Mouse (Mus musculus) midbrain, postnatal 0 days (tissue): ENCODE results near the gene H1f0. TPM values are rescaled to one million over a fixed set of nuclear protein-coding genes. Genes with fewer than 3 reads are reported as not detected.

Experiments
- ATAC-seq: fragments of 200-750 bp; cut with Nextera tagmentation; 2 replicates; pipeline ENCODE4 v1.8.0; 2017; ENCODE audit warnings: moderate number of reproducible peaks, mild to moderate bottlenecking, moderate TSS enrichment, moderate library complexity; ENCODE audit not compliant: low FRiP score
- DNase-seq: peaks from one replicate; pipeline ENCODE4 v3.0.0-alpha.2; 2015; ENCODE audit warnings: low spot score
- H3K27ac ChIP-seq: fragments of 300-500 bp; sonication (generic); 2 replicates; pipeline ENCODE4 v1.5.1; 2014; ENCODE audit warnings: low read depth, mild to moderate bottlenecking, low read length, mixed read lengths
- H3K27me3 ChIP-seq: fragments of 300-500 bp; sonication (generic); 2 replicates; pipeline ENCODE4 v1.6.1; 2014; ENCODE audit warnings: low read length, control low read depth, mixed read lengths; ENCODE audit not compliant: insufficient read depth
- H3K36me3 ChIP-seq: fragments of 300-500 bp; sonication (generic); 2 replicates; pipeline ENCODE4 v1.6.1; 2014; ENCODE audit warnings: low read length, control low read depth, mixed read lengths; ENCODE audit not compliant: insufficient read depth
- H3K4me1 ChIP-seq: fragments of 300-500 bp; sonication (generic); 2 replicates; pipeline ENCODE4 v1.6.1; 2014; ENCODE audit warnings: mild to moderate bottlenecking, control low read depth, antibody characterized with exemption, low read length, mixed read lengths; ENCODE audit not compliant: insufficient read depth
- H3K4me2 ChIP-seq: fragments of 300-500 bp; sonication (generic); 2 replicates; pipeline ENCODE4 v1.6.1; 2014; ENCODE audit warnings: low read depth, mild to moderate bottlenecking, low read length, mixed read lengths; ENCODE audit not compliant: poor library complexity, severe bottlenecking
- H3K4me3 ChIP-seq: fragments of 300-500 bp; sonication (generic); 2 replicates; pipeline ENCODE4 v1.5.1; 2014; ENCODE audit warnings: low read depth, mild to moderate bottlenecking, low read length, moderate library complexity
- H3K9ac ChIP-seq: fragments of 300-500 bp; sonication (generic); replicated peaks from 2 replicates; pipeline ENCODE4 v1.6.1; 2014; ENCODE audit warnings: mild to moderate bottlenecking, low read length, moderate library complexity, mixed read lengths; ENCODE audit not compliant: poor library complexity, severe bottlenecking
- H3K9me3 ChIP-seq: fragments of 300-500 bp; sonication (generic); 2 replicates; pipeline ENCODE4 v1.6.1; 2016; ENCODE audit warnings: low read length, control low read depth
- CTCF ChIP-seq: IDR thresholded peaks from 2 replicates; pipeline ENCODE4 v1.5.1; 2016; ENCODE audit warnings: antibody characterized with exemption, mild to moderate bottlenecking
- WGBS: fragments of 180-500 bp; shearing (Covaris S2); extraction: QIAGEN DNeasy Blood & Tissue Kit; methylation state at CpG from one replicate; pipeline ENCODE4 v1.1.7; 2014; 5-methylcytosine and 5-hydroxymethylcytosine counted together
- polyA plus RNA-seq: library from polyadenylated mRNA; unstranded; fragments of >200 nt; fragmentation: Nextera tagmentation; extraction: Ambion mirVana; gene quantifications from 2 replicates; pipeline ENCODE4 v1.2.1, GENCODE M21; 2015
- total RNA-seq: library from RNA; depleted of rRNA; stranded (reverse); fragments of >200 nt; gene quantifications from 2 replicates; pipeline ENCODE4 v1.2.3, GENCODE M21; 2014

The H1f0 gene
- total and polyA plus RNA-seq, 2 experiments from 2014 or later: 132 to 144 TPM

GRCm38 (mm10) chr15:79018191-79018590, 10.1 kb upstream of the H1f0 start:
- H3K36me3 ChIP-seq: no peaks in the 10 kb centered on the region
- WGBS: 47% methylated on average over 4 of the region's 4 CpGs
- H3K4me3 ChIP-seq: no peak overlapping the region
- no peak for ATAC-seq
- no peak overlapping the region for H3K27ac ChIP-seq
- TF ChIP-seq CTCF: no peak
- DNase-seq: no peak
- no peak overlapping the region for H3K4me2 ChIP-seq
- H3K9ac ChIP-seq: no peak overlapping the region
- no peaks in the 10 kb centered on the region for H3K9me3 ChIP-seq
- no peaks in the 10 kb centered on the region for H3K27me3 ChIP-seq
- no peaks in the 10 kb centered on the region for H3K4me1 ChIP-seq

GRCm38 (mm10) chr15:79018886-79019285, 9.4 kb upstream of the H1f0 start:
- Histone ChIP-seq H3K36me3 (no peaks in the 10 kb centered on the region), H3K27me3 (no peaks in the 10 kb centered on the region), H3K27ac (no peak overlapping the region), H3K9ac (no peak overlapping the region), H3K4me3 (no peak overlapping the region), H3K4me2 (no peak overlapping the region), H3K4me1 (no peaks in the 10 kb centered on the region), H3K9me3 (no peaks in the 10 kb centered on the region)
- TF ChIP-seq CTCF: peak; percentile 60
- no peak for ATAC-seq
- 60% methylated on average over 3 of the region's 3 CpGs for WGBS
- DNase-seq: peak; percentile 59

- 67% methylated on average over 10 of the region's 10 CpGs for WGBS
- TF ChIP-seq CTCF: no peak
- H3K9ac ChIP-seq: no peak overlapping the region
Measured at GRCm38 (mm10) chr15:79022671-79023230, 5.5 kb upstream of the H1f0 start.

GRCm38 (mm10) chr15:79023366-79023765, 4.9 kb upstream of the H1f0 start:
- no peak for TF ChIP-seq CTCF
- WGBS: 67% methylated on average over 1 of the region's 1 CpGs
- peaks cover 3% of the 10 kb centered on the region; the same call in 1 of the 2 replicates for H3K4me1 ChIP-seq
- no peak overlapping the region for H3K4me2 ChIP-seq
- ATAC-seq (no peak), DNase-seq (no peak)
- no peaks in the 10 kb centered on the region for H3K36me3 ChIP-seq
- no peaks in the 10 kb centered on the region for H3K27me3 ChIP-seq
- H3K9me3 ChIP-seq: no peaks in the 10 kb centered on the region
- no peak overlapping the region for H3K9ac ChIP-seq
- no peak overlapping the region for H3K27ac ChIP-seq
- H3K4me3 ChIP-seq: no peak overlapping the region

More at GRCm38 (mm10) chr15:79022671-79023230, 5.5 kb upstream of the H1f0 start:
- H3K4me1 ChIP-seq: peaks cover 3% of the 10 kb centered on the region; the same call in 1 of the 2 replicates
- DNase-seq (no peak), ATAC-seq (no peak)
- H3K4me3 ChIP-seq: no peak overlapping the region
- no peaks in the 10 kb centered on the region for H3K9me3 ChIP-seq
- no peak overlapping the region for H3K4me2 ChIP-seq
- no peaks in the 10 kb centered on the region for H3K36me3 ChIP-seq
- H3K27me3 ChIP-seq: no peaks in the 10 kb centered on the region
- H3K27ac ChIP-seq: no peak overlapping the region

DNA sequence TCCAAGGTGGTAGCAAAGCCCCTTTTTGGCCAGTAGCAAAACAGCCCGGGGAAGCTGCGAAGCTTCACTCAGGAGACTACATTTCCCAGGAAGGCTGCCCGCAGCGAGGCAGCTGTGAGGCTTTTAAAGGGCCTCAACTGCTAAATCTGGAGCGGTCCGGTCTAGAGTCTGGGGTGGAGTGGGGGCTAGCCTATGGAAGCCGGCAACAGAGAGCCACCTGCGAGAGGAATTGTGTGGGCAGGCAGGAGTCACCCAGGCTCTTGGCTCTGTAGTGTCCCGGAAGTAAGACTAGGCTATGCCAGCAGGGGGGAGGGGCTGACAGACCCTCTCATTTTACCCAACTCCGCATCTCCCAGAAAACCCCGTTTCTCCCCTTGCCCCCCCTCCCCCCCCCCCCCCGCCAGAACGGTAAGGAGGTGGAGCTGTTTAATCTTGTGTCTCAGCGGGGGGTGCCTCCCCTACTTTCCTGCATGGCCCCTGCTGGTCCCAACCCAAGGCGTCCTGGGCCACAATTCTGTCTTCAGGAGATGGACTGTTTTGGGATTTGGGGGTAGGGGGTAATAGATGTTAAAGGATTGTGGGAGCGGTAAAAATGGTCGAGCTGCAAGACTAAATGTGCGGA, 2.5 kb upstream of the H1f0 start:
- 0 out of 2 replicates have a peak overlapping the region, but pooled peaks have one; percentile 13 for H3K9ac ChIP-seq
- ATAC-seq: no peak

More for the DNA sequence above, 2.5 kb upstream of the H1f0 start:
- Histone ChIP-seq H3K4me2 (peak overlapping the region; percentile 36), H3K36me3 (no peaks in the 10 kb centered on the region), H3K27me3 (no peaks in the 10 kb centered on the region), H3K4me3 (peak overlapping the region; percentile 3; the same call in 1 of the 2 replicates), H3K27ac (no peak overlapping the region), H3K4me1 (peaks cover 10% of the 10 kb centered on the region), H3K9me3 (no peaks in the 10 kb centered on the region)
- DNase-seq: no peak
- 10% methylated on average over 16 of the region's 18 CpGs for WGBS
- TF ChIP-seq CTCF: no peak
